Mouse (Mus musculus): ENCODE results near the gene Ints3.

Gene Ints3

GRCm38 (mm10) chr3:90433381-90434020, at the start of gene Ints3:
Gene Ints3, minus strand, starts transcription at chr3:90433622.
- DNase-seq (ENCODE audit: inconsistent ontology term): peak; percentile 99

GRCm38 (mm10) chr3:90475831-90476611, 42.6 kb upstream of the Ints3 start, which contains the start of gene Ilf2:
Gene Ilf2, plus strand, starts transcription at chr3:90476126.
- peak; percentile 97 for DNase-seq (ENCODE audit: inconsistent ontology term)

DNA sequence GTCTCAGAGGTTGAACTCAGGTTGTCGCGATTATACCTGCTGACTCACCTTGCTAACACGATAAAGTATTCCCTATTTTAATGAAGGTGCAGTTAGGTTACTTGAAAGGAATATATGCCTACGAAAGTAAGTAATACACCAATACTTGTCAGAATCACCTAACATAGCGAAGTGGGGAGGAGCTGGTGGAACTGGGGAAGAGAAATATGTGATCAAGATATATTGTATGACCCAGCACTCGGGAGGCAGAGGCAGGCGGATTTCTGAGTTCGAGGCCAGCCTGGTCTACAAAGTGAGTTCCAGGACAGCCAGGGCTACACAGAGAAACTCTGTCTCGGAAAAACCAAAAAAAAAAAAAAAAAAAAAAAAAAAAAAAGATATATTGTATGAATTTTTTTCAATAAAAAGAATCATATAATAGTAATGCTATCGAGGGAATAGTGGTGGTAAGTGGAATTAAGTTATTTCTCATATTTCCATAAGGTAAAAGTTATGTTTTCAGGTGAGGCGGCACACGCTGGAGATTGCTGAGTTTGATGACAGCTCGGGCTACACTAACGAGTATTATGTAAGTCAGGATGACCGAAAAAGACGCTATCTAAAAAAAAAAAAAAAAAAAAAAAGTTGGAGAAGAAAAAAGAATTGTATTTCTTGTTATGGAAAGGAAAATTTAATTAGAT, 41.9 kb upstream of the Ints3 start:
- no peak for DNase-seq (ENCODE audit: inconsistent ontology term)

DNA sequence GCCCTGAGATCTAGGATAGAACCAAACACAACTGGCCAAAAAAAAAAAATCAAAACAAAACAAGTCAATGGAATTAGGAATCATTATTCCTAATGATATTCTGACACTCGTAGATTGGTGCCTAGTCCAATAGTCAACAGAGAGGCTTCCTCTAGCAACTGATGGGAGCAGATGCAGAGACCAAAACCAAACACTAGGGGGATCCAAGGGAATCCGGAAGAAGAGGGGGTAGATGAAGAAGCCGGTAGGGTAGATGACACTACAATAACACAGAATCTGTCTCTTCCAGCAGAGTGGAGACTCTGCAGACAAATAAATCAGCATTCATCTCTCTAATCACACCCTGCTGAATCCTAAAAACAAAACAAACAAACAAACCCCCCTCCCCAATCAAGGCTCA, 38.8 kb upstream of the Ints3 start:
- no peak for DNase-seq (ENCODE audit: inconsistent ontology term)

- DNase-seq (ENCODE audit: inconsistent ontology term): peak; percentile 14
Observed at GRCm38 (mm10) chr3:90467618-90468300, 34.3 kb upstream of the Ints3 start.

- DNase-seq (ENCODE audit: inconsistent ontology term): peak; percentile 64
Observed at GRCm38 (mm10) chr3:90466311-90466766, 32.9 kb upstream of the Ints3 start.

- peak; percentile 29 for DNase-seq (ENCODE audit: inconsistent ontology term)
Observed at GRCm38 (mm10) chr3:90465686-90466310, 32.4 kb upstream of the Ints3 start, which contains the start of gene Npr1. Gene Npr1, minus strand, starts transcription at chr3:90465866.

GRCm38 (mm10) chr3:90465081-90465685, 31.8 kb upstream of the Ints3 start:
- peak; percentile 36 for DNase-seq (ENCODE audit: inconsistent ontology term)

- DNase-seq (ENCODE audit: inconsistent ontology term): no peak
Observed at GRCm38 (mm10) chr3:90464552-90465080, 31.2 kb upstream of the Ints3 start.

GRCm38 (mm10) chr3:90462579-90462978, 29.2 kb upstream of the Ints3 start:
- DNase-seq (ENCODE audit: inconsistent ontology term): no peak

DNA sequence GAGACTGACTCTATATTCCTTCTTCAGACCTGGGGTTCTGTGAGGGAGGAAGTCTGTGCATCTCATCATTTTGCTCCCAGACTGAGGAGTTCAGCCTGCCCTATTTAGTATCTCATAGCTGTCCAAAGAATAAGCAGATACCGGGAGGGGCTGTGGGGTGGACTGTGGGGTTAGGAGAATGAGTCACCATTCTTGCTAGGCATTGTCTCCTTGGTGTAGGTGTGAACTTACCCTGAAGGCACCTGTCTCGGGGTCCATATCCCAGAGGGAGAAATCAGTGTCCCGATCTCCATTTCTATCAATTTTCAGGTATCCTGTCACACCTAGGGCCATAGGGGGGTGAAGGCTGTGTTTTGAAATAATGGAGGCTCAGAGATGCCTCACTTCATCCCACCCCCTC, 28.5 kb upstream of the Ints3 start:
- no peak for DNase-seq (ENCODE audit: inconsistent ontology term)

DNA sequence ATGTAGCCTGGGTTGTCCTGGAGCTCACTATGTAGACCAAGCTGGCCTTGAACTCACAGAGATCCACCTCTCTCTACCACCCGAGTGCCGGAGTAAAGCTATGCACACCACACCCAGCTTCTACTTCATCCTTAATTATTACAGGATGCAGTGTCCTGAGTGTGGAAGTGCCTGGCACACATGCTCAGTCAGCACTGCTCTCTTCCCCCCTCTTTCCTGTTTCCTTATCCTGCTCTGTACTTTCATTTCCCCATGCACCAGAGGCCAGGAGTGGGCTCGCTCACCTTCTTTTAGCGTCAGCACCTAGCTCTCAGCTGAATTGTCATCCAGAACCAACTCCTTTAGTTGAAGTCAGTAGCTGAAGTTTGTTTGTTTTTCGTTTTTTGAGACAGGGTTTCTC, 26.9 kb upstream of the Ints3 start:
- DNase-seq (ENCODE audit: inconsistent ontology term): no peak

GRCm38 (mm10) chr3:90459727-90460126, 26.3 kb upstream of the Ints3 start:
- DNase-seq (ENCODE audit: inconsistent ontology term): no peak

- no peak for DNase-seq (ENCODE audit: inconsistent ontology term)
Observed at GRCm38 (mm10) chr3:90454931-90455330, 21.5 kb upstream of the Ints3 start.

- no peak for DNase-seq (ENCODE audit: inconsistent ontology term)
Observed at GRCm38 (mm10) chr3:90451396-90452095, 18.1 kb upstream of the Ints3 start.

DNA sequence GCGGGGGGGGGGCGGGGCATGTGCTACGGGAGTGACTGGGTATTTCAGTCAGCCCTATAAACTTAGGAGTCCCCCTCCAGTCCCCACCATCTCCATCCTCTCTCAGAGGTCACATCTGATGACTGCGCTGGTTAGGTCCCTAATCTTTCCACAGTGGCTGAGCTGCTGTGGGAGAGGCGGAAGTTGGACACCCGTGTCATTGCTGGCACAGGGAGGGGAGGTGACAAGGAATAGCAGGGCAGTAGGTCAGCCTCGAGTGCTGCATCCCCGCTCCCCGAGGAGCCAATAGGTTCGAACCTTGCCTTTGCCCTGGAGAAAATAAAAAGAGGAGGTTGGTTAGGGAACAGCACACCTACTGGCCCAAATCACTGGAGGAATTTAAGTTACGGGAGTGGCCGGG, 17.5 kb upstream of the Ints3 start:
- no peak for DNase-seq (ENCODE audit: inconsistent ontology term)

DNA sequence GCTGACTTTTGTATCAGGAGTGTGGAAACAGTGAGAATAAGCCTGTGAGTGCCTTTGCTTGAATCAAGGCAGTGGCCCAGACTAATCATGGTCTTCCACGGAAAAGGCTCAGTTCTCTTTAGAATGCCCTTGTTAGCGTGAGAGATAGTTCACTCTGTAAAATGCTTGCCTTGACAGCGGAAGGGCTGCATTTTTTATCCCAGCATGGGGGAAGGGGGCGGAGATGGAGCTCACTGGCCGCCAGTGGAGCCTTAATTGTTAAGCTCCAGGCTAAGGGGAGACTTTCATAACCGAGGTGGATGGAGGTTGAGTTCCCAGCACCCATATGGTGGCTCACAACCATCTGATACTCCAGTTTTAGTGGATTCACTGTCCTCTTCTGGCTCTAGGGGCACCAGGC, 15.2 kb upstream of the Ints3 start:
- no peak for DNase-seq (ENCODE audit: inconsistent ontology term)

GRCm38 (mm10) chr3:90447123-90447494, 13.7 kb upstream of the Ints3 start:
- no peak for DNase-seq (ENCODE audit: inconsistent ontology term)

DNA sequence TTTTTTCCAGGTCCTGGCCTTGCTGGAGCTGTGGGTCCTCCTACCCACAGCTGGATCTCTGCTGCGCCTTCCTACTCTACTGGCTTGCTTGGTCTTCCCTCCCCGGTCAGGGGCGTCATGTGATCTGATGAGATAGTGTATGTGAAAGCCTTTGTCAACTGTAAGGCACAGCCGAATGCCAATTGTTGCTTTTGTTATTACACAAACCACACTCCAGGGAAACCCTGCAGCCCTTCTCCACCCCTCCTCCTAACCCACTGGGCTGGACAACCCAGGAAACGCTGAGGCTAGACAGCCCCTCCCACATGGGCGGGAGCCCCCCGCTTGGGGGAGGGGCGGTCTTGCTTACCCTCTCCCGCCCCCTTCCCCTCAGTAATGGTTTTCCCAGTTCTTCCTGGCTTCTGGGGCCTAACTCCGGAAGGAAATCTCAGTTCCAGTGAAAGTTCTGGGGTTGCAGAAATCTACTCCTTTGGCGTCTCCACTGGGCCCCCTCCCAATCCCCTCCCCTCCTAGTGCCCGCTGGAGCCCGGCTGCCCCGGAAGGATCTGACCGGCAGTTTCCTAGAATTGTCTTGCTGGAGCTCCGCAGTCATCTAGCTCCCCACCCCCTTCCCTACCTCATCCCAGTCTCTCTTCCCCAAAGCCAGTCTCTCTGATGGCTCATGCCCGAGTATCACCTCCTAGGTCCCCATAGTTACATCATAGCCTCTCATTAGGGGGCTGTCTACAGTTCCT, 13.1 kb upstream of the Ints3 start:
- DNase-seq (ENCODE audit: inconsistent ontology term): peak; percentile 92
